Mouse (Mus musculus): ENCODE data around the gene 2410004P03Rik. TPM values are rescaled to one million over a fixed set of nuclear protein-coding genes. Genes with fewer than 3 reads are reported as not detected.

2410004P03Rik gene
- polyA plus RNA-seq, 1 experiment from 2014 or later = 0.13 TPM

GRCm38 (mm10) chr12:17000628-17001027 is 10.9 kb downstream of the 2410004P03Rik start:
- Histone ChIP-seq H3K9ac (ENCODE audit: low read depth, low read length) (no peak overlapping the region), H3K4me2 (ENCODE audit: low read depth, low read length) (no peak overlapping the region), H3K27ac (ENCODE audit: low read length) (no peak overlapping the region), H3K9me3 (ENCODE audit: control insufficient read depth, low read length) (no peaks in the 10 kb centered on the region), H3K4me1 (ENCODE audit: control insufficient read depth, insufficient read depth, low read length) (0 out of 2 replicates have a peak, but pooled peaks cover 9% of the 10 kb centered on the region), H3K36me3 (ENCODE audit: control insufficient read depth, insufficient read depth, low read length) (no peaks in the 10 kb centered on the region), H3K27me3 (replicated peaks; ENCODE audit: control insufficient read depth, insufficient read depth, low read length) (no peaks in the 10 kb centered on the region), H3K4me3 (ENCODE audit: low read length) (no peak overlapping the region)
- ATAC-seq = no peak
- 64% methylated on average over 6 of the region's 6 CpGs for WGBS

- H3K4me2 ChIP-seq (ENCODE audit: low read depth, low read length) = peak within 1 kb of the TSS; percentile 81
- H3K9ac ChIP-seq (ENCODE audit: low read depth, low read length) = peak within 1 kb of the TSS; percentile 66
- H3K4me3 ChIP-seq (ENCODE audit: low read length) = peak within 1 kb of the TSS; percentile 53
- no peaks in the 10 kb centered on the region for H3K9me3 ChIP-seq (ENCODE audit: control insufficient read depth, low read length)
- peak; percentile 99 for ATAC-seq
- no peaks in the 10 kb centered on the region for H3K27me3 ChIP-seq (replicated peaks; ENCODE audit: control insufficient read depth, insufficient read depth, low read length)
- WGBS = 1% methylated on average over 57 of the region's 57 CpGs
- H3K4me1 ChIP-seq (ENCODE audit: control insufficient read depth, insufficient read depth, low read length) = 0 out of 2 replicates have a peak, but pooled peaks cover 9% of the 10 kb centered on the region
- peak within 1 kb of the TSS; percentile 67 for H3K27ac ChIP-seq (ENCODE audit: low read length)
- H3K36me3 ChIP-seq (ENCODE audit: control insufficient read depth, insufficient read depth, low read length) = no peaks in the 10 kb centered on the region
Measured at GRCm38 (mm10) chr12:16999739-17000497, 11.6 kb downstream of the 2410004P03Rik start, which contains the start of gene Pqlc3. Gene Pqlc3 (minus strand): TSS chr12:17000408.

GRCm38 (mm10) chr12:16999146-16999545 is 12.4 kb downstream of the 2410004P03Rik start:
- no peak overlapping the region; the same call in 1 of the 2 replicates for H3K9ac ChIP-seq (ENCODE audit: low read depth, low read length)
- no peak for ATAC-seq
- H3K4me2 ChIP-seq (ENCODE audit: low read depth, low read length) = peak overlapping the region; percentile 81
- no peaks in the 10 kb centered on the region for H3K27me3 ChIP-seq (replicated peaks; ENCODE audit: control insufficient read depth, insufficient read depth, low read length)
- no peaks in the 10 kb centered on the region for H3K36me3 ChIP-seq (ENCODE audit: control insufficient read depth, insufficient read depth, low read length)
- H3K4me3 ChIP-seq (ENCODE audit: low read length) = peak overlapping the region; percentile 53
- H3K27ac ChIP-seq (ENCODE audit: low read length) = no peak overlapping the region
- WGBS = 8% methylated on average over 10 of the region's 10 CpGs
- H3K9me3 ChIP-seq (ENCODE audit: control insufficient read depth, low read length) = no peaks in the 10 kb centered on the region
- H3K4me1 ChIP-seq (ENCODE audit: control insufficient read depth, insufficient read depth, low read length) = 0 out of 2 replicates have a peak, but pooled peaks cover 9% of the 10 kb centered on the region

GRCm38 (mm10) chr12:16996886-16997462 is 14.6 kb downstream of the 2410004P03Rik start:
- H3K27me3 ChIP-seq (replicated peaks; ENCODE audit: control insufficient read depth, insufficient read depth, low read length) = no peaks in the 10 kb centered on the region
- WGBS = 86% methylated on average over 5 of the region's 5 CpGs
- H3K4me1 ChIP-seq (ENCODE audit: control insufficient read depth, insufficient read depth, low read length) = 0 out of 2 replicates have a peak, but pooled peaks cover 9% of the 10 kb centered on the region
- no peak overlapping the region for H3K4me3 ChIP-seq (ENCODE audit: low read length)
- ATAC-seq = no peak
- H3K9me3 ChIP-seq (ENCODE audit: control insufficient read depth, low read length) = no peaks in the 10 kb centered on the region
- no peak overlapping the region for H3K9ac ChIP-seq (ENCODE audit: low read depth, low read length)
- H3K4me2 ChIP-seq (ENCODE audit: low read depth, low read length) = no peak overlapping the region
- H3K36me3 ChIP-seq (ENCODE audit: control insufficient read depth, insufficient read depth, low read length) = no peaks in the 10 kb centered on the region
- H3K27ac ChIP-seq (ENCODE audit: low read length) = no peak overlapping the region

GRCm38 (mm10) chr12:16996281-16996680 is 15.2 kb downstream of the 2410004P03Rik start:
- Histone ChIP-seq H3K4me2 (ENCODE audit: low read depth, low read length) (no peak overlapping the region), H3K4me3 (ENCODE audit: low read length) (no peak overlapping the region), H3K4me1 (ENCODE audit: control insufficient read depth, insufficient read depth, low read length) (0 out of 2 replicates have a peak, but pooled peaks cover 9% of the 10 kb centered on the region), H3K36me3 (ENCODE audit: control insufficient read depth, insufficient read depth, low read length) (no peaks in the 10 kb centered on the region), H3K27me3 (replicated peaks; ENCODE audit: control insufficient read depth, insufficient read depth, low read length) (no peaks in the 10 kb centered on the region), H3K9me3 (ENCODE audit: control insufficient read depth, low read length) (no peaks in the 10 kb centered on the region), H3K27ac (ENCODE audit: low read length) (no peak overlapping the region), H3K9ac (ENCODE audit: low read depth, low read length) (no peak overlapping the region)
- whole genome bisulfite sequencing = 84% methylated on average over 5 of the region's 5 CpGs
- ATAC-seq = no peak

GRCm38 (mm10) chr12:16994291-16994690 is 17.2 kb downstream of the 2410004P03Rik start:
- H3K9ac ChIP-seq (ENCODE audit: low read depth, low read length) = no peak overlapping the region
- no peak overlapping the region for H3K4me2 ChIP-seq (ENCODE audit: low read depth, low read length)
- 94% methylated on average over 2 of the region's 2 CpGs for WGBS
- no peaks in the 10 kb centered on the region for H3K27me3 ChIP-seq (replicated peaks; ENCODE audit: control insufficient read depth, insufficient read depth, low read length)
- no peaks in the 10 kb centered on the region for H3K36me3 ChIP-seq (ENCODE audit: control insufficient read depth, insufficient read depth, low read length)
- no peak for ATAC-seq
- no peak overlapping the region for H3K4me3 ChIP-seq (ENCODE audit: low read length)
- H3K27ac ChIP-seq (ENCODE audit: low read length) = no peak overlapping the region
- H3K9me3 ChIP-seq (ENCODE audit: control insufficient read depth, low read length) = no peaks in the 10 kb centered on the region
- H3K4me1 ChIP-seq (ENCODE audit: control insufficient read depth, insufficient read depth, low read length) = 0 out of 2 replicates have a peak, but pooled peaks cover 7% of the 10 kb centered on the region

- H3K4me3 ChIP-seq (ENCODE audit: low read length) = no peak overlapping the region
- no peak overlapping the region for H3K27ac ChIP-seq (ENCODE audit: low read length)
- H3K27me3 ChIP-seq (replicated peaks; ENCODE audit: control insufficient read depth, insufficient read depth, low read length) = no peaks in the 10 kb centered on the region
- no peaks in the 10 kb centered on the region for H3K4me1 ChIP-seq (ENCODE audit: control insufficient read depth, insufficient read depth, low read length)
- no peak for ATAC-seq
- no peaks in the 10 kb centered on the region for H3K36me3 ChIP-seq (ENCODE audit: control insufficient read depth, insufficient read depth, low read length)
- no peak overlapping the region for H3K4me2 ChIP-seq (ENCODE audit: low read depth, low read length)
- H3K9me3 ChIP-seq (ENCODE audit: control insufficient read depth, low read length) = no peaks in the 10 kb centered on the region
- no peak overlapping the region for H3K9ac ChIP-seq (ENCODE audit: low read depth, low read length)
- WGBS = 86% methylated on average over 2 of the region's 2 CpGs
Measured at GRCm38 (mm10) chr12:16992355-16992754, 19.2 kb downstream of the 2410004P03Rik start.

GRCm38 (mm10) chr12:16991376-16991775 is 20.2 kb downstream of the 2410004P03Rik start:
- no peak overlapping the region for H3K9ac ChIP-seq (ENCODE audit: low read depth, low read length)
- no peak overlapping the region for H3K4me2 ChIP-seq (ENCODE audit: low read depth, low read length)
- H3K27me3 ChIP-seq (replicated peaks; ENCODE audit: control insufficient read depth, insufficient read depth, low read length) = no peaks in the 10 kb centered on the region
- H3K36me3 ChIP-seq (ENCODE audit: control insufficient read depth, insufficient read depth, low read length) = no peaks in the 10 kb centered on the region
- 96% methylated on average over 2 of the region's 2 CpGs for WGBS
- H3K4me3 ChIP-seq (ENCODE audit: low read length) = no peak overlapping the region
- H3K9me3 ChIP-seq (ENCODE audit: control insufficient read depth, low read length) = no peaks in the 10 kb centered on the region
- no peaks in the 10 kb centered on the region for H3K4me1 ChIP-seq (ENCODE audit: control insufficient read depth, insufficient read depth, low read length)
- ATAC-seq = no peak
- H3K27ac ChIP-seq (ENCODE audit: low read length) = no peak overlapping the region

- WGBS = 92% methylated on average over 1 of the region's 1 CpGs
- ATAC-seq = no peak
- Histone ChIP-seq H3K4me1 (ENCODE audit: control insufficient read depth, insufficient read depth, low read length) (no peaks in the 10 kb centered on the region), H3K27me3 (replicated peaks; ENCODE audit: control insufficient read depth, insufficient read depth, low read length) (no peaks in the 10 kb centered on the region), H3K9ac (ENCODE audit: low read depth, low read length) (no peak overlapping the region), H3K4me2 (ENCODE audit: low read depth, low read length) (no peak overlapping the region), H3K4me3 (ENCODE audit: low read length) (no peak overlapping the region), H3K27ac (ENCODE audit: low read length) (no peak overlapping the region), H3K36me3 (ENCODE audit: control insufficient read depth, insufficient read depth, low read length) (no peaks in the 10 kb centered on the region), H3K9me3 (ENCODE audit: control insufficient read depth, low read length) (no peaks in the 10 kb centered on the region)
Measured at GRCm38 (mm10) chr12:16985778-16986177, 25.7 kb downstream of the 2410004P03Rik start.
